Mouse (Mus musculus) spleen, postnatal 4 days (tissue): ENCODE results near the gene Mphosph10.

Source experiments
- DNase-seq, 2 experiments: peaks; one replicate each; pipeline ENCODE4 v3.0.0; 2022; ENCODE audit warnings: low spot score in 2 of 2

The Mphosph10 gene

DNA sequence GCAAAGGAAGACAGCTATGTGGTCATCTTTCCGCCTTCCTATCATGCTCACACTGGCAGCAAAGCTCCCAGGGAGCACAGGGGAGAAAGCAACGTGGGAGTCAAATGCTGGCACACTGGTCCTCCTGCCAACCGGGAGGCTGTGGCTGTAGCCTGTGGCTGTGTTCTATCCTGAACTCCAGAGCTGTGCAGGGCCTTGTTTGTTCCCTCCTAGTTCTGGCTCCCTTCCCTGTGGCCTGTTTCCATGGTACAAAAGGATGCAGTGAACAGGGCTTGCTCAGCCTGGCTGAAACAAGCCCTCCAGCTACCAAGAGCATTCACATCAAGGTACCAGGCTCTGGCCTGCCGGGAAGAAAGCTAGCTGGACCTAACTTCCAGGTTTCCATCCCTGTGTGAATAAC, 41.0 kb downstream of the Mphosph10 start:
- no peak for DNase-seq

DNA sequence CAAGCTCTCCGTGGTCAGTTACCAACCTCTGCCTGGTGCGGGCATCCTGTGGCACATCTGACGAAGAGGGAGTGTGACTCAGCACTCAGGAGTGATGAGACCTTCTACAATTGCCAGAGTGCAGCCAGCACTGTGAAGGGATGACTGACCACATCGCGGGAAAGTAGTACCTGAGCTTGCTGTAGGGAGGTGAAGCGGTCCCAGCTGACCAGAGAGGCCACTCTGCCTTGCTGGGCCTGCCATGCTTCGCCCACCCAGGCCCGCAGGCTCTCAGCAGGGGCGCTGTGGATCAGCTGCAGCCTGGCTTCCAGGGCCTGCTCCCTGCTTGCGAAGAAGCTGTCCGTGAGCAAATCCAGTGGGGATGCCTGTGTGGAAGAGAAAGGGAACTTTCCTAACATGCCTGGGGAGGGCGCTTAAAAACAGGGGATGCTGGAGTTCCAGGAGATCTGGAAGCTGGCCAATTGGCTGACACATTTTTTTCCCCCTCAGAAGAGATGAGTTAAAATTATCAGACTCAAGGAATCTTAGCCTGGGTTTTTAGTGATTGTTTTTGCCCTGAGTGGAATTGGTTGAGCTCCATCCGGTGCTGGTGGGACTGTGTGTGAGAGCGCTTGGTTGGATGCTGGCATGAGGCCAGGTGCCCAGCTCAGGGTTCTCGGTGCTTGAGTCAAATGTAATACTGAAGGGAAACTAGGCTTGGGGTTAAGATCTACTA, 42.8 kb downstream of the Mphosph10 start:
- no peak for DNase-seq

GRCm38 (mm10) chr7:64347813-64348212, 44.3 kb downstream of the Mphosph10 start:
- no peak for DNase-seq

GRCm38 (mm10) chr7:64332686-64333085, 59.4 kb downstream of the Mphosph10 start:
- no peak for DNase-seq

GRCm38 (mm10) chr7:64331309-64331708, 60.8 kb downstream of the Mphosph10 start:
- DNase-seq, result no peak

DNA sequence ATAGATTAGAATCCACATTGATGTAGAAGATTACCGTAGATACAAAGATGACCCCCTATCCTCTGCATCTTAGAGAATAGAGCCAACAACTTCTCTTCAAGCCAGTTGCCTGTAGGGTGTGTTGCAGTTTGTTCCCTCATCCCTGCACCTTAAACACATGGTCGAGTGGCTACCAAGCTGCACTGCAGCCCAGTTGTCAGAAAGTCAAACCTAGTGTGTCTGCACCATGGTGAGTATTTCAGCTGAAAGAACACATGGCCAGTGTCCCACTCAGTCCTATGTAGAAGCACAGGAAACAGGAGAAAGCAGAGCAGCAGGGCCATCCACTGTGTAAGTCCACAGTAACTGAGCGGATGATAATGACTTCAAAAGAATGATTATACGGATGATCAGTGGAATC, 64.6 kb downstream of the Mphosph10 start:
- DNase-seq, result no peak

- peak; percentile 79 to 94 for DNase-seq
Observed at GRCm38 (mm10) chr7:64326892-64327291, 65.2 kb downstream of the Mphosph10 start.
